In the genomic region with DNA sequence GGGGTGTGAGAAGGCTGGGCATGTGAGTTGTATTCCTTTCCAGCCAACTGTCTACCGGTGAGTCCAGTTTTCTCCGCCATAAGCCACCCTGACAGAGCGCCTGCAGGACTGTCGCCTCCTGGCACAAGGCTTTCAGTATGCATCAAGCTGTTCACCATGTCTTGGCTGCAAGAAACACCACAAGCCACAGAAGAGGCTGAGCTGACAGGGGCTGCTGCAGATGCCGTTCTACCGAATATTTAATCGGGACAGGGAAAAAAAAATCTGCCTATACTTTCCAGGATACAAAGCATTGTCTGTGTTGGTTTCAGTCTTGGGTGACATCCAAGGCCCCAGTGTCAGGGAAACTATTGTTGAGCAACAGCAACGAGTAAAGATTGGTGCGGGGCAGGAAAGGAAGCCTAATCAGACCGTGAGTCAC, we compare ENCODE assay signal across 12 mouse cellular contexts. TPM values are rescaled to one million over a fixed set of nuclear protein-coding genes. Genes with fewer than 3 reads are reported as not detected.
DNase-seq lines count a peak whose midpoint lies in the region; ATAC-seq and TF ChIP-seq lines count a peak whose summit lies in the region.
"Had no signal": no experiment of that assay in that cellular context is flagged by ENCODE, and none has a peak within 500 bp of the region (broad histone marks: within the 10 kb centered on the region; RNA-seq: fewer than 3 reads in every experiment).

No protein-coding gene starts in this region.

- H3K9ac ChIP-seq in limb, embryonic 14.5 days (ENCODE audit: low read depth, low read length, severe bottlenecking): no peak overlapping the region
- H3K9ac ChIP-seq: embryonic facial prominence, embryonic 13.5 days; hindbrain, embryonic 14.5 days; liver, embryonic 13.5 days had no signal

- TF ChIP-seq POLR2A in limb, embryonic 14.5 days (IDR thresholded peaks at IDR 0.05; ENCODE audit: borderline replicate concordance, extremely low read depth, insufficient read depth, insufficient read length): no peak

- whole genome bisulfite sequencing in limb, embryonic 14.5 days: 67% methylated on average over 10 of the region's 10 CpGs
- 88% methylated on average over 10 of the region's 10 CpGs for WGBS in limb, embryonic 10.5 days

- no peak overlapping the region for H3K4me2 ChIP-seq in limb, embryonic 14.5 days (replicated peaks; ENCODE audit: low read depth, low read length, severe bottlenecking)
- H3K4me2 ChIP-seq: embryonic facial prominence, embryonic 13.5 days; hindbrain, embryonic 14.5 days; liver, embryonic 13.5 days had no signal

- no peaks in the 10 kb centered on the region for H3K36me3 ChIP-seq in limb, embryonic 14.5 days (ENCODE audit: control insufficient read depth, insufficient read depth, low read length)
- no peaks in the 10 kb centered on the region for H3K36me3 ChIP-seq in limb, embryonic 10.5 days
- H3K36me3 ChIP-seq: embryonic facial prominence, embryonic 13.5 days; liver, embryonic 13.5 days had no signal

- 0 out of 2 replicates have a peak overlapping the region, but pooled peaks have one; percentile 8 for H3K27ac ChIP-seq in limb, embryonic 14.5 days (replicated peaks; ENCODE audit: low read depth, low read length)
- no peak overlapping the region for H3K27ac ChIP-seq in limb, embryonic 10.5 days
- H3K27ac ChIP-seq: embryonic facial prominence, embryonic 13.5 days; hindbrain, embryonic 14.5 days; liver, embryonic 13.5 days had no signal

- no peak for ATAC-seq in limb, embryonic 14.5 days (ENCODE audit: low FRiP score, low read depth)

- peak; percentile 80 for DNase-seq in adrenal gland, adult 2 months
- DNase-seq in adrenal gland, postnatal 4 days (ENCODE audit: low spot score in 2 of 2): no peak
- no peak for DNase-seq in limb, embryonic 14.5 days (ENCODE audit: low spot score)
- no peak for DNase-seq in limb, embryonic 10.5 days (ENCODE audit: low spot score)
- DNase-seq in cerebellum, adult 18-20 months: peak; percentile 61 to 73
- peak; percentile 45 for DNase-seq in lung, postnatal 10 days
- DNase-seq in kidney, adult 18-20 months: no peak
- DNase-seq in neural tube, embryonic 10.5 days (ENCODE audit: extremely low spot score, low spot score): no peak
- DNase-seq: liver, embryonic 13.5 days had no signal

- no peaks in the 10 kb centered on the region for H3K9me3 ChIP-seq in limb, embryonic 14.5 days (ENCODE audit: control insufficient read depth, low read length)
- no peaks in the 10 kb centered on the region for H3K9me3 ChIP-seq in limb, embryonic 10.5 days (replicated peaks)
- H3K9me3 ChIP-seq: embryonic facial prominence, embryonic 13.5 days; liver, embryonic 13.5 days had no signal

- no peaks in the 10 kb centered on the region for H3K27me3 ChIP-seq in limb, embryonic 14.5 days (ENCODE audit: control insufficient read depth, insufficient read depth, low read length)
- H3K27me3 ChIP-seq in limb, embryonic 10.5 days (ENCODE audit: low read depth, poor library complexity, severe bottlenecking): no peaks in the 10 kb centered on the region

- no peaks in the 10 kb centered on the region for H3K4me1 ChIP-seq in limb, embryonic 14.5 days (ENCODE audit: control insufficient read depth, insufficient read depth, low read length)
- H3K4me1 ChIP-seq in limb, embryonic 10.5 days: 0 out of 2 replicates have a peak, but pooled peaks cover 4% of the 10 kb centered on the region
- H3K4me1 ChIP-seq: embryonic facial prominence, embryonic 13.5 days had no signal

- no peak overlapping the region for H3K4me3 ChIP-seq in limb, embryonic 14.5 days (replicated peaks; ENCODE audit: low read length)
- no peak overlapping the region for H3K4me3 ChIP-seq in limb, embryonic 10.5 days
- H3K4me3 ChIP-seq: embryonic facial prominence, embryonic 13.5 days; liver, embryonic 13.5 days had no signal

RNA-seq across cellular contexts. Expression of a gene that starts 8.1 kb away (rescaled TPM):
- under 1 TPM in 1 of 2 experiments, not detected in 1; 0.12 TPM for total RNA-seq in adrenal gland, adult 2 months (2021)
- polyA plus RNA-seq in adrenal gland, adult 2 months (2012; rRNA removed): 0.15 and 0.18 TPM in 2 replicates
- under 1 TPM; 0.51 to 0.73 TPM for total RNA-seq in adrenal gland, postnatal 4 days (2021)
- 0.03 and 0.09 TPM in 2 replicates for polyA plus RNA-seq in limb, embryonic 14.5 days (2012; rRNA removed)
- polyA plus RNA-seq in limb, embryonic 14.5 days (2014; fragmentation: Nextera tagmentation; extraction: Ambion mirVana): not detected in 2 replicates
- polyA plus RNA-seq in limb, embryonic 10.5 days (2016; fragmentation: Nextera tagmentation; extraction: Ambion mirVana): 0.08 TPM in 1 of 2 replicates, not detected in the other
- polyA plus RNA-seq: embryonic facial prominence, embryonic 13.5 days; liver, embryonic 13.5 days; small intestine, adult 2 months had no signal

RNA-seq across cellular contexts. Expression of a gene that starts 45.3 kb away (rescaled TPM):
- total RNA-seq in adrenal gland, adult 2 months (2021): 10 to 100 TPM in 1 of 2 experiments, 1 to 10 TPM in 1; 6.6 to 20.6 TPM
- 4.2 and 5.7 TPM in 2 replicates for polyA plus RNA-seq in adrenal gland, adult 2 months (2012; rRNA removed)
- 10 to 100 TPM; 11.0 to 11.5 TPM for total RNA-seq in adrenal gland, postnatal 4 days (2021)
- polyA plus RNA-seq in limb, embryonic 14.5 days (2012; rRNA removed): 0.42 and 0.53 TPM in 2 replicates
- polyA plus RNA-seq in limb, embryonic 14.5 days (2014; fragmentation: Nextera tagmentation; extraction: Ambion mirVana): 0.29 and 0.90 TPM in 2 replicates
- 2.8 and 3.5 TPM in 2 replicates for polyA plus RNA-seq in limb, embryonic 10.5 days (2016; fragmentation: Nextera tagmentation; extraction: Ambion mirVana)

Comparison
In these comparisons a context has a peak if more than half of its experiments do, and no peak if none do; other contexts are left out.
1. DNase-seq: peak in adrenal gland, adult 2 months (single experiment), cerebellum, adult 18-20 months (2 of 2) and lung, postnatal 10 days (single experiment); none in adrenal gland, postnatal 4 days (0 of 2), limb, embryonic 14.5 days (single experiment), limb, embryonic 10.5 days (single experiment), kidney, adult 18-20 months (single experiment) and neural tube, embryonic 10.5 days (single experiment).